Mouse (Mus musculus) heart, adult 2 months (tissue): ENCODE measurements around the gene Hes7.

Experiments used
- CTCF ChIP-seq: fragments of 200-600 bp; IDR thresholded peaks from 2 replicates; pipeline ENCODE4 v1.8.1; 2022; ENCODE audit warnings: antibody characterized with exemption, mild to moderate bottlenecking, moderate library complexity
- EP300 ChIP-seq: fragments of 200-500 bp; IDR thresholded peaks from 2 replicates; pipeline ENCODE4 v1.6.1; 2011; ENCODE audit warnings: low read depth, low read length, control low read depth; ENCODE audit not compliant: insufficient read depth
- POLR2A ChIP-seq: fragments of 200-500 bp; IDR thresholded peaks from 2 replicates; pipeline ENCODE4 v1.6.1; 2011; ENCODE audit warnings: mild to moderate bottlenecking, low read depth, low read length, control low read depth; ENCODE audit not compliant: insufficient read depth

GRCm38 (mm10) chr11:69109032-69109900 lies 10.9 kb upstream of the Hes7 start:
- TF ChIP-seq POLR2A (no peak), CTCF (no peak), EP300 (no peak)
